ENCODE assay signal across 8 mouse cellular contexts in the genomic region with DNA sequence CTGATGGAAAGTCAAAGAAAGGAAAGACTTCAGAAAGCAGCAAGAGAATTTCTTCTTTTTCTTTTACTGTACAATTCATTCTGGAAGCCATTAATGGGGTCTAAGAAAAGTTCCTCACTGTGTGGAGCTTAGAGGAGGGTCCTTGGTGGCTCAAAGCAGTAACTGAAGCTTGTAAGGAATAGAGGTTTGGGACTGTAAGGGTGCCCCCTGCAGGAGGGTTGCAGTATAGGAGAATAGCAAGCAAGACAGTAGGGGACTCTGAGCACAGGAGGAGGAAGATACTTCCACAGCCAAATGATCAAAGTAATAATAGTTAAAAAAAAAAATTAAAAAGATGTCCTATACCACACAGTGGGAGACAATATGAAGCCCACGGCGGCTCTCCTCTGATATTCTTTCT.
DNase-seq lines count a peak whose midpoint lies in the region; ATAC-seq and TF ChIP-seq lines count a peak whose summit lies in the region.
"Had no signal": no experiment of that assay in that cellular context is flagged by ENCODE, and none has a peak within 500 bp of the region (broad histone marks: within the 10 kb centered on the region; RNA-seq: fewer than 3 reads in every experiment).

No protein-coding gene starts in this region.

- H3K9me3 ChIP-seq in hindbrain, postnatal 0 days (ENCODE audit: low read length): no peaks in the 10 kb centered on the region
- H3K9me3 ChIP-seq in hindbrain, embryonic 16.5 days (ENCODE audit: control insufficient read depth, low read length): no peaks in the 10 kb centered on the region
- no peaks in the 10 kb centered on the region for H3K9me3 ChIP-seq in limb, embryonic 10.5 days (replicated peaks)
- H3K9me3 ChIP-seq: lung, embryonic 15.5 days had no signal

- H3K9ac ChIP-seq in hindbrain, postnatal 0 days (replicated peaks; ENCODE audit: low read length): no peak overlapping the region
- no peak overlapping the region for H3K9ac ChIP-seq in hindbrain, embryonic 16.5 days (ENCODE audit: low read depth, low read length)
- H3K9ac ChIP-seq: lung, embryonic 15.5 days had no signal

- ATAC-seq in hindbrain, postnatal 0 days: no peak
- ATAC-seq in hindbrain, embryonic 16.5 days: no peak

- no peak overlapping the region for H3K27ac ChIP-seq in hindbrain, postnatal 0 days
- H3K27ac ChIP-seq in hindbrain, embryonic 16.5 days (ENCODE audit: low read depth, low read length): no peak overlapping the region
- H3K27ac ChIP-seq in limb, embryonic 10.5 days: no peak overlapping the region
- H3K27ac ChIP-seq: lung, embryonic 15.5 days had no signal

- WGBS in hindbrain, postnatal 0 days: 35% methylated on average over 2 of the region's 2 CpGs
- WGBS in hindbrain, embryonic 16.5 days: 38% methylated on average over 2 of the region's 2 CpGs
- 44% methylated on average over 2 of the region's 2 CpGs for whole genome bisulfite sequencing in limb, embryonic 10.5 days

- no peaks in the 10 kb centered on the region for H3K36me3 ChIP-seq in hindbrain, postnatal 0 days (ENCODE audit: insufficient read depth, low read length)
- no peaks in the 10 kb centered on the region for H3K36me3 ChIP-seq in hindbrain, embryonic 16.5 days (ENCODE audit: control insufficient read depth, insufficient read depth, low read length)
- no peaks in the 10 kb centered on the region for H3K36me3 ChIP-seq in limb, embryonic 10.5 days
- H3K36me3 ChIP-seq: lung, embryonic 15.5 days had no signal

- TF ChIP-seq CTCF in hindbrain, postnatal 0 days (IDR thresholded peaks at IDR 0.05; ENCODE audit: low read depth): peak; percentile 63

- H3K4me1 ChIP-seq in hindbrain, postnatal 0 days (ENCODE audit: insufficient read depth, low read length): no peaks in the 10 kb centered on the region
- H3K4me1 ChIP-seq in hindbrain, embryonic 16.5 days (ENCODE audit: control insufficient read depth, insufficient read depth, low read depth, low read length): no peaks in the 10 kb centered on the region
- H3K4me1 ChIP-seq in limb, embryonic 10.5 days: no peaks in the 10 kb centered on the region
- H3K4me1 ChIP-seq: lung, embryonic 15.5 days had no signal

- DNase-seq in hindbrain, postnatal 0 days (ENCODE audit: low spot score): peak; percentile 38
- DNase-seq in urinary bladder, postnatal 25 days (ENCODE audit: low spot score): peak; percentile 13
- DNase-seq in urinary bladder, adult 18-20 months (ENCODE audit: low spot score in 2 of 2): no peak
- peak; percentile 40 to 66 for DNase-seq in adrenal gland, postnatal 36 days
- DNase-seq in limb, embryonic 10.5 days (ENCODE audit: low spot score): peak; percentile 45
- no peak for DNase-seq in yolk sac, embryonic 10.5 days (ENCODE audit: low spot score)

- H3K4me2 ChIP-seq in hindbrain, postnatal 0 days (ENCODE audit: low read depth, low read length): no peak overlapping the region
- no peak overlapping the region for H3K4me2 ChIP-seq in hindbrain, embryonic 16.5 days (ENCODE audit: low read length)
- H3K4me2 ChIP-seq: lung, embryonic 15.5 days had no signal

- H3K4me3 ChIP-seq in hindbrain, postnatal 0 days (ENCODE audit: low read length): no peak overlapping the region
- H3K4me3 ChIP-seq in hindbrain, embryonic 16.5 days (ENCODE audit: low read length): no peak overlapping the region
- H3K4me3 ChIP-seq in limb, embryonic 10.5 days: no peak overlapping the region
- H3K4me3 ChIP-seq: lung, embryonic 15.5 days had no signal

- no peaks in the 10 kb centered on the region for H3K27me3 ChIP-seq in hindbrain, postnatal 0 days (ENCODE audit: insufficient read depth, low read length)
- H3K27me3 ChIP-seq in hindbrain, embryonic 16.5 days (replicated peaks; ENCODE audit: control insufficient read depth, insufficient read depth, low read length): no peaks in the 10 kb centered on the region
- no peaks in the 10 kb centered on the region for H3K27me3 ChIP-seq in limb, embryonic 10.5 days (ENCODE audit: low read depth, poor library complexity, severe bottlenecking)
- H3K27me3 ChIP-seq: lung, embryonic 15.5 days had no signal

Comparison
In these comparisons a context has a peak if more than half of its experiments do, and no peak if none do; other contexts are left out.
1. DNase-seq: peak in hindbrain, postnatal 0 days (single experiment), urinary bladder, postnatal 25 days (single experiment), adrenal gland, postnatal 36 days (2 of 2) and limb, embryonic 10.5 days (single experiment); none in urinary bladder, adult 18-20 months (0 of 2) and yolk sac, embryonic 10.5 days (single experiment).